Mouse (Mus musculus): Measurements from ENCODE around the gene Klrg2.

- TF ChIP-seq GATA1 (IDR thresholded peaks at IDR 0.05; ENCODE audit: low read length), result no peak
- TF ChIP-seq TAL1 (IDR thresholded peaks at IDR 0.05; ENCODE audit: low read length), result no peak
Measured at GRCm38 (mm10) chr6:38627486-38627885, 9.6 kb downstream of the Klrg2 start.
